Mouse (Mus musculus) spleen, postnatal 14 days (tissue): ENCODE measurements around the gene Pomgnt1.

Source experiments
- DNase-seq, 2 experiments: peaks; one replicate each; pipeline ENCODE4 v3.0.0; 2021 to 2022; ENCODE audit warnings: low spot score in 2 of 2

Pomgnt1 gene

DNA sequence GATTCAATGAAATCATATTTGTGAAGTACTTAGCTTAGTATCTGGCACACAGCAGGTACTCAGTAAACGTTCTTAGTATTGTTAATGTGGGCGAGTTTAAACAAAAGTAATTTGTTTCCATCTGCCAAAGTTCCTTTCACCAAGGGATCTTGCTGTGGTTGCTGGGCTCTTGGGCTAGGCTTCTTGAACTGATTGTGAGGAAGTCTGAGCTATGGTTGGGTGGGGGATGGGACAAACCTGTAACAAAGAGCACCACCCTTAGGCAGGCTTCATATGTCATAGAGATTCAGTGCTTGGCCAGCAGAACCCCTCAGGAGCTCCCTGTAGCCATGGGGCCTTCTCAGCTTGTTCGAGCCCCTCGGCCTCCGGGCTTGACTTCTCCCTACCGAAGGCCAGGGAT is 49.4 kb downstream of the Pomgnt1 start, which contains the start of the genes 1700042G07Rik and Gm49337:
Gene 1700042G07Rik (plus strand): TSS at position 301 of the 400 bp plus-strand sequence.
Gene Gm49337 (plus strand): TSS at position 313 of the 400 bp plus-strand sequence.
- no peak for DNase-seq

DNA sequence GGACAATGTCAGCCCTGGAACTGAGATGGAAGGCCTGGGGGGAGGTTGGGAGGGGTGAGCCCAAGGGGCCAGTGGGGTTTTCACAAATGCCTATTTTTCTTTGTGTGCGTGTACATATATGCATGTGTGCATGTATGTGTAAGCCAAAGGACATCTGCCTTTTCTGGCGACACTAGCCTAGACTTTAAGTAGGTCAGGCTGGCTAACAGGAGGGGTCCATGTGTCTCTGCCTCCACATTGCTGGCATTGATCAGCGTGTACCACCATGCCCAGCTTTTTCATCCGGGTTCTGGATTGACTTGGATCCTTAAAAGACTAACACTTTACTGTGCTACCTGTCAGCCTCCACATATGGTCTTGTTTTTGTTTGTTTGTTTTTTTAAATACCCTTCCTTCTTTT is 50.1 kb downstream of the Pomgnt1 start:
- DNase-seq: no peak

DNA sequence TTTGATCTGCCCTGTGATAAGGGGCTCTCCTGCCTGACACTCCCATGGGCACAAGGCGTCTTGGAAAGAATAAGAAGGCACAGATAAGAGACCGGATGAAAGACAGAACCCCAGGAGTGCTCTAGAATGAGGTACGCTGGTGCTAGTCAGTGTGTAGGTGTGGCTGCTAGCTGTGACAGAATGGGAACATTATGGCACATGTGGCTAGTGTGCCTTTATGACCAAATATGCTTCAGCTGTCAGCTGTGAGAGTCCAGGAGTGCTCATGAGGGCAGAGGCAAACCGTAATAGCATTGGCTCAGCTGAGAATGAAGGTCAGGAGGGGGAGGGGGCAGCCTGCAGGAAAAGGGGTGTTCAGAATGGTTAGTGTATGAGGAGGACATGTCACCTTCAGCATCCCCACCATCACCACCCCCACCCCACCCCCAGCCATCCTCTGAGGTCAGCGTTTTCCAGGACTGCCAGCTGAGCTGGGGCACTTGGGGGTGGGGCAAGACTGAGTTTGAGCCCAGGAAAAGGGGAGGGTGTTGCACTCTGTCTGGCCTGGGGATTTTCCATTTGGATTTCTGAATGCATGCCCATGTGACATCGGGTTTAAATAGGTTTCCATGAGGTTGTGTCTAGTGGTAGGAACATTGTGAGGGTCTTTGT is 51.0 kb downstream of the Pomgnt1 start:
- DNase-seq: no peak

DNA sequence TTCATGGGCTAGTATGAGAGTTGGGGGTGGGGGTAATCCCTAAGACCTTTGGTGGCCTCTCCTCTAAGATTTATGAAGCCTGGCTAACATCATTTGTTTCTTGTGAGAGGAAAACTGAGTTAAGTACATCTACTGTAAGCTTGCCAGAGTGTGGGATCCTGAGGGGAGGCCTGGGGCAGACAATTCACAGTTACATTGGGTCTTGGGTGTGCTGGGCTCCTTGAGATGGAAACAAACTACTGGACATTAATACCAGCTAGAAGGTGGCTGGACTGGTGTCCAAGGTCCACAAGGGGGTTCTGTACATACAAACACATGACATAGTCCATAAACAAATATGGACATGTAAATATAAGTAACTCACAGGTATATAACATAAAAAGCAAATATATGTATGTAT is 51.5 kb downstream of the Pomgnt1 start:
- DNase-seq: no peak

DNA sequence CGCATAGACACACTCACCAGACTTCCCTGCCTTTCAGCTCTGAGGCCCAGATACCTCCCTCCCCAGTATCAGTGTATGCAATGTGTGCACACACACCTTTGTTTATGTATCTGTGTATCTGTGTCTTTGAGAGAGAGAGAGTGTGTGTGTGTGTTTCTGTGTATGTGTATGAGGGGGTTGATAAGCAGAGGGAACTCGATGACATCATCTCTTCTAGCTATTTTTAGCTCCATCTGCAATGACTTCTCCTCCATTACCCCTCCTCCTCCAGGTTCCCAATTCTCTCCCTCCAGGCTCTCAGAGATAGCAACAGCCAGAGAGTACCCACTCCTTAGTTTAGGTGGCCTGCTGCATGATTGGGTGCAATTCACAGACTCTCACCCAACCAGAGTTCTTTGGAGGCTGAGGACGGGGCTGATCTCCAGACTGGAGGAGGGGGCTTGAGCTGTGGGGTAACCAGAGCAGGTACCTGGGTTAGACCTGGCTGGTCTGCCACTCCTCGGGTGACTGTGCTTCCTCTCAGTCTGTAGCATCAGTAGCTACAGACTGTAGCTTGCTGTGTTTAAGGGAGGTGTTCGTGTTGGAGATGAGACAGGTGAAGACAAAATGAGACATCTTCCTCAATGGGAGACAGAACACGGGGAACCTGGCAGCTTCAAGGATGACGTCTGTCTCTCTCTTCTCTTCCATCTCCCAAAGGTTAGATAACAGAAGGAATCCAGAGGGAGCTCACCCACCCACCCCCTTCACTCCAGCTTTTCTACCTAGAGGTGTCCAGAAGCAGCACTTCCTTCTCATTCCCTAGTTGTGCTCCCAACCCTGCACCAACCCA is 52.3 kb downstream of the Pomgnt1 start:
- no peak for DNase-seq

DNA sequence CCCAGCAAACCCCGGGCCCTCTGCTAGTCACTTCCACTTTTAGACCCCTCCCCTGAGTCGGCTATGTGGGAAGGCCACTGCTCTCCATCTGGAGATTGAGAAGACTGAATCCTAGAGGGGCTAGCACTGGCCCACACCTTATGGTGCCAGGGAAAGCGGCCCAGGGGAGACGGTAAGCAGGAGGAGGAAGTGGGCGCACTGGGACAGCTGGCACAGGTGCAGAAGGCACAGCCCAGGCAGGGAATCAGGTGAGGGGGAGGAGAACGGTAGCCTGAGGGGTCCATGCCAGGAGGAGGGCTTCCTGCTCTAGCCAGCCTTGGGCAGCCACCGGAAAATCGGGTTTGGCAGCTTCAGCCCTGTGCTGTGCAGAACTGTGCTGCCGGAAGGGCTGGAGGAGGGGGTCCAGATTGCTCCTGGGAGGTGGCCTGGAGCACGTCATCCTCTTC is 52.9 kb downstream of the Pomgnt1 start:
- DNase-seq: no peak

DNA sequence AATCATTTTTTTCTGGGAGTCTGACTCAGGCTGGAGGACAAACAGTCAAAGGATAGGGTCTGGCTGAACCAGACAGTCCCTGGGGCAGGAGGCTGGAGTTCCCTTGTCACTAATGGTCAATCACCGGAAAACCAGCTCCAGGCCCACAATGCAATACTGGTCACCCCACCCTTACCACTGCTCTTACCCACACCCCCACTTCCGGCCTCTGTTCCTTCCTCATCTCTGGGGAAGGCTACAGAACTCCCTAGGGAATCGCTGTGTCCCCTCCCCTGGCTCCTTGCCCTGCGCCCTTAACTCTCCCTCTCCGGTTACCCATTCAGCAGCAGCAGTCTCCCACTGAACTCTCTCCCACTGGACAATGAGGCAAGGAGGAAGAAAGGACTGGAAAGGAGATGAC is 53.5 kb downstream of the Pomgnt1 start:
- no peak for DNase-seq

DNA sequence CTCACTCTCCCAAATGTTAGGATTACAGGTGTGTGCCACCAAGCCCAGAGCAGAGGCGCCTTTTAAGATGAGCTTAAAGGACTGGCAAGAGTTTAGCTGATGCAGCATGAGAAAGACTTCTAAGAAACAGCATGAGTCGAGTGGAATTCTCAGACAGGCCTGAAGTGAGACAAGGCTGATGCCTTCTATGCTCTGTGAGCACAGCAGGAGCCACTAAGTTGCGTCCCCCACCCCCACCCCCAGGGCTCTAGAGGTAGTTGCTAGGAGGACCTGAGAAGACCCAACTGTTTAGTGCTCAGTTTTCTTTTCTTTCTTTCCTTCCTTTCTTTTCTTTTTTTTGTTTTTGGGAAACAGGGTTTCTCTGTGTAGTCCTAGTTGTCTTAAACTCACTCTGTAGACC is 58.4 kb downstream of the Pomgnt1 start:
- DNase-seq: no peak

DNA sequence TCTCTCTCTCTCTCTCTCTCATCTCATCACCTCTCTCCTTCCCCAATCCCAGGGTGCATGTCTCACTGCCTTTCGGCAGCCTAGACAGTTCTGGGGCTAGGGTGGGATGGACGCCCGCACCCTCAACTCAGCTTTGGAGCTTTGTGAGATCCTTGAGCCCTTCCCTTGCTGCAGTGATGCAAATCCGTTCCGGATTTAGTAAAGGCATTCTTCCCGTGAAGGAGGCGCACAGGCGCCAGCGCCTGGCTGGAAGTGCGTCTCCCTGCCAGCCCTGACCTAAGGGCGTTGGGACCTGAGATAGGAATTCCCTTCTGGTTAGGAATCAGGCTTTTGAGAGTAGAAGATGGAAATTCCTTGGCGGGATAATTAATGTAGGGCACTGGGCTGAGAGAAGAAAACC is 59.1 kb downstream of the Pomgnt1 start:
- no peak for DNase-seq

DNA sequence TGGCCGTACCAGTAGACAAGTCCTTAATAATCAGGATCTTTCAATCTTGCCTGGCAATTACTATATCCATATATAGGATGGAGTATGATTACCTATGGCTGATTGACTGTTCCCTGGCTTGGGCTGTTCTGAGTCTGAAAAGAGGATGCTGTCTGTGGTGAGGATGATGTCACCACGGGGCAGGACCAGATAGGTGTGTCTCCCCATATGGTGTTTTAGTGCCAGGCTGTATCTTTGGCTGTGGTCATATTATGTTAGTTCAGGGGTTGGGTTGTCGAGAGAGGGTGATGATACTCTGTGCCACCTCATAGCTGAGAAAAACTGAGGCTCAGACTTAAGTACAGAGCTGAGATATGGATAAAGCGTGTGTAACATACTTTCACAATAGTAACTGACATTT is 61.4 kb downstream of the Pomgnt1 start:
- DNase-seq: no peak

DNA sequence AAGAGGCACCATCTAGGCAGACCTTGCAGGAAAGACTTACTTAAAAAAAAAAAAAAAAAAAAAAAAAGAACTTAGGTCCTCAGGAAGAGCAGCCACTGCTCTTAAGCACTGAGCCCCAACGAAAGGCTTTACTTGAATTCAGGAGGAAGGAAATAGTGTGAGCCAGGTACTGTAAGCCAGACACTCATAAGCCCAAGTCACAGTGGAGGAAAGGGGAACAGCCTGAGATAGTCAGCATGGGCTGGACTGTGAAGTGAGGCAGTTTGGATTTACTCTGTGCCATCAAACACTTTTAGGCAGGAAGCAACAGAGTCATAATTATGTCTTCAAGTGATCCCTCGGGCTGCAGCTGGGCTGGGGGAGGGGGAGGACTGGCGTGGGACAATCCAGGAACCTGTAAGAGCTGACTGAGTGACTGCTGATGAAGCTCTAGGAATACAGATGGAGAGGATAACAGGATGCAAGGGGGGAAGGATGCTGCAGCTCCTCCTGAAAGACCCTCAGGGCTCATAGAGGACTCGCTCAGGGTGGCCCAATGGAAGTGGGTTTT is 68.7 kb downstream of the Pomgnt1 start:
- DNase-seq: no peak

DNA sequence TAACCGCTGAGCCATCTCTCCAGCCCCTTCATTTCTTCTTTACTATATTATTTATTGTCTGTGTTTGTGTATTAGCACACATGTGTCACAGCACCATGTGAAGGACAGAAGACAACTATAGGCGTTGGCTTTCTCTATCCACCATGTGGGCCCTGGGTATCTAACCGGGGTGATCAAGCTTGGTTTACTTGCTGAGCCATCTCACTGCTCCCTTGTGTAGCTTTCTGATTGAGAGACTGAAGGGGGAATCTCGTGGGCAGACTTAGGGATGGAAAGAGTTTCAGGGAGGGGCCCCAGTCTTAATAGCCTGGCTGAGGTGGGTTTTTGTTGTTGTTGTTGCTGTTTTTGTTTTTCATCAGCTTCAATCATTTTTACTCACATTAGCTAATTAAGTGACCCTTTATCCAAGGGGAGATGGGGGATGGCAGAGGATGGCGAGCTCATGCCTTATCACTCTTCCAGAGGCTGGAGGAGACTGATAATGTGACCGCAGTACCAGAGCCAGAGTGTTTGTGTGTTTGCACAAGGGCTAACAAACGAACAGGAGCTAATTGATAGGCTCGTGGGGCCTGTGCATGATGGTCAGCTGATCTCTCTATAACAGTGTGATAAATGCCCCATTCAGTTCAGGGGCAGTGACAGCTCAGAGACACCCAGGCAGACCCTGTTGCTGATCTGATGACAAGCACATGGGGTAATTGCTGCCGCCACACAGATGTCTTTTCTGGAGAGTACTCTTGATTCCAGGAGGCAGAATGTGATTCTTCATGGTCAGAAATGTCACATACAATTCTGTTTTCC is 70.1 kb downstream of the Pomgnt1 start:
- no peak for DNase-seq

DNA sequence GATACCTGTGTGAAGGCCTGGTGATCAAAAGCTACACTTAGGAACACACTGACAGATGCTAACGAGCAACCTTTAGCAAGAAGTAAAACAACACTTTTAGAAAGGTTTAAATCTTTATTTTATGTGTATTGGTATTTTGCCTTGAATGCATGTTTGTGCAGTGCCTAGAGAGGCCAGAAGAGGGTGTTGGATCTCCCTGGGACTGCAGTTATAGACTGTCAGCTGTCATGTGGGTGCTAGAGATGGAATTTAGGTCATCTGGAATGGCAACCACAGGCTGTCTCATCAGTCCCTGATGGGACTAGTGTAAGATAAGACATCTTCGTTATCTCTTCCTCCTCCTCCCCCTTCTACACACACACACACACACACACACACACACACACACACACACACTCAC is 74.8 kb downstream of the Pomgnt1 start:
- DNase-seq: no peak

DNA sequence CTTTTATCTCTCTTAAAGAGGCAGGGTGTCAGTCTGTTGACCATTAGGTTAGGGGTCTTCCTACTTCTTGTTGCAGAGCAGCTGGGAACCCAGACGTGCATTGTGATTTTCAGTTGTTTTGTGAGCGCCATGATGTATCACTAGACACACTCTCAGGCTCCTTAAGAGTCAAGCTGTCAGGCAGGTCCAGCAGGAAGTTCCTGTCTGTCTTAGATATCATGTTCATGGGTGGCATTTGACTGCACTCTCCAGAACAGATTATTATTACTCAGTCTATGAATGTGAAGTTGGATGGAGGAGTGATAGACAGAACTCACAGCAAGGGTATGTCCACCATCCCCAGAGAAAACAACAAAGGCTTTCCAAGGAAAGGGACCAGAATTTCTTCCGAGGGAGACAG is 80.8 kb downstream of the Pomgnt1 start:
- DNase-seq: no peak

DNA sequence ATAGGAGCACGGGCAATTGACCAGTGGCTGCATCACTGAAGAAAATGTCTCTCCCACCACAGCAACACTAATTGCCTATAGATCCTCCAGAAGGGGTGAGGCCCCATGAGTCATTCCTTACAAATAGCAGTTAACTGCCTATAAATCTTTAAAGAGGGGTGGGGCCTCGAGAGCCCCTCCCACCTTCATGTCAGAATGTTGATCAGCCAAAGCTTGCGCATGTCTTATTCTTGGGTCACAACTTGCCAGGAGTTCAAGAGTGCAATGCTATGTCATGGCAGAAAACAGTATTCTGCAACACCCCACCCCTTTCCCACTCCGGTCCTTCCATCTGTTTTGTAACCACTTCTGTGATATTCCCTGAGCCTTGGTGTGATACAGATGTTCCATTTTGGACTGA is 82.9 kb downstream of the Pomgnt1 start:
- DNase-seq: no peak

DNA sequence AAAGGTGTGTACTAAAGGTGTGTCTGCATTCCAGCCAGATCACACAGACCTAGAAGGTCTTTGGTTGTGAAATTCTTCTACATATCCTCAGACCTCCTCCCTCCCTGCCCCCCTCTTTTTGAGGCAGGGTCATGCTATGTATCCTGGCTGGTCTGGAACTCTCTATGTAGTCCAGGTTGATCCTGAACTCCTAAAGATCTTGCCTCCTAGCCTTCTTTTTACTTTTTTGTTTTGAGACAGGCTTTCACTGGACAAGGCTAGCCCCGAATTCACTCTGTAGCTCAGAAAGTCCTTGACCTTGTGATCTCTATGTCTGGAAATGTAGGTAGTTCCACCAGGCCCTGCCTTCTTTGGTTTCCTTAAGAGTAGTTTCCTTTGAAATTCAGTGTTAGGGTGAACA is 85.3 kb downstream of the Pomgnt1 start:
- DNase-seq: no peak
